Comparison of ENCODE assay signal across 17 mouse cellular contexts in genomic region chr5:116009884-116010627, GRCm38 (mm10). TPM values are rescaled to one million over a fixed set of nuclear protein-coding genes. Genes with fewer than 3 reads are reported as not detected.
DNase-seq lines count a peak whose midpoint lies in the region; ATAC-seq lines count a peak whose summit lies in the region.
"Had no signal": no experiment of that assay in that cellular context is flagged by ENCODE, and none has a peak within 500 bp of the region (broad histone marks: within the 10 kb centered on the region; RNA-seq: fewer than 3 reads in every experiment).

No protein-coding gene starts in this region.

- H3K4me2 ChIP-seq in lung, embryonic 15.5 days, result no peak overlapping the region
- no peak overlapping the region for H3K4me2 ChIP-seq in liver, embryonic 13.5 days
- H3K4me2 ChIP-seq: embryonic facial prominence, embryonic 12.5 days; heart, embryonic 15.5 days; hindbrain, embryonic 14.5 days; neural tube, embryonic 12.5 days had no signal

- WGBS in lung, embryonic 15.5 days, result 67% methylated on average over 2 of the region's 2 CpGs
- 67% methylated on average over 2 of the region's 2 CpGs for WGBS in liver, embryonic 13.5 days (ENCODE audit: insufficient replicate concordance)

- H3K4me1 ChIP-seq in lung, embryonic 15.5 days, result peaks cover 6% of the 10 kb centered on the region; the same call in 1 of the 2 replicates
- peaks cover 48% of the 10 kb centered on the region for H3K4me1 ChIP-seq in liver, embryonic 13.5 days (replicated peaks)
- H3K4me1 ChIP-seq: embryonic facial prominence, embryonic 12.5 days; heart, embryonic 15.5 days; neural tube, embryonic 12.5 days had no signal

- peak; percentile 46 for ATAC-seq in lung, embryonic 15.5 days (ENCODE audit: borderline replicate concordance, extremely low read depth, low FRiP score, low TSS enrichment)
- ATAC-seq in erythroblast, adult 5-6 weeks (replicated peaks; ENCODE audit: low FRiP score, poor library complexity, severe bottlenecking), result 0 out of 2 replicates have a peak, but pooled peaks have one; percentile 35
- ATAC-seq in liver, embryonic 13.5 days (ENCODE audit: low read depth), result peak; percentile 40; the same call in 1 of the 2 replicates
- ATAC-seq: forebrain, embryonic 14.5 days had no signal

- no peak overlapping the region for H3K4me3 ChIP-seq in lung, embryonic 15.5 days
- no peak overlapping the region for H3K4me3 ChIP-seq in liver, embryonic 13.5 days (replicated peaks)
- H3K4me3 ChIP-seq: embryonic facial prominence, embryonic 12.5 days; heart, embryonic 15.5 days; layer of hippocampus, adult 2 months; neural tube, embryonic 12.5 days had no signal

- peaks cover 32% of the 10 kb centered on the region for H3K36me3 ChIP-seq in lung, embryonic 15.5 days
- H3K36me3 ChIP-seq in liver, embryonic 13.5 days, result peaks cover 59% of the 10 kb centered on the region

- no peak overlapping the region for H3K9ac ChIP-seq in lung, embryonic 15.5 days
- H3K9ac ChIP-seq in liver, embryonic 13.5 days, result no peak overlapping the region
- H3K9ac ChIP-seq: embryonic facial prominence, embryonic 12.5 days; heart, embryonic 15.5 days; hindbrain, embryonic 14.5 days; neural tube, embryonic 12.5 days had no signal

- no peaks in the 10 kb centered on the region for H3K9me3 ChIP-seq in lung, embryonic 15.5 days
- H3K9me3 ChIP-seq in liver, embryonic 13.5 days (replicated peaks), result no peaks in the 10 kb centered on the region
- H3K9me3 ChIP-seq: embryonic facial prominence, embryonic 12.5 days; heart, embryonic 15.5 days; neural tube, embryonic 12.5 days had no signal

- H3K27ac ChIP-seq in lung, embryonic 15.5 days, result peak overlapping the region; percentile 87
- H3K27ac ChIP-seq in liver, embryonic 13.5 days, result peak overlapping the region; percentile 25; the same call in 1 of the 2 replicates
- H3K27ac ChIP-seq: embryonic facial prominence, embryonic 12.5 days; heart, embryonic 15.5 days; hindbrain, embryonic 14.5 days; layer of hippocampus, adult 2 months; neural tube, embryonic 12.5 days had no signal

- no peaks in the 10 kb centered on the region for H3K27me3 ChIP-seq in lung, embryonic 15.5 days
- no peaks in the 10 kb centered on the region for H3K27me3 ChIP-seq in liver, embryonic 13.5 days
- H3K27me3 ChIP-seq: embryonic facial prominence, embryonic 12.5 days; heart, embryonic 15.5 days; neural tube, embryonic 12.5 days had no signal

- no peak for DNase-seq in lung, postnatal 14 days
- DNase-seq in liver, embryonic 13.5 days, result no peak
- DNase-seq in yolk sac, embryonic 10.5 days (ENCODE audit: low spot score), result peak; percentile 38
- no peak for DNase-seq in left cerebral cortex, adult 8-10 months (ENCODE audit: low spot score in 2 of 2)
- DNase-seq in adrenal gland, postnatal 25 days, result no peak
- DNase-seq: adrenal gland, adult 8-10 months; cerebellum, postnatal 14 days; gastrocnemius, postnatal 25 days; midbrain, embryonic 14.5 days had no signal

RNA-seq across cellular contexts. Expression of gene Prkab1, which starts 14.3 kb away (rescaled TPM):
- 66.8 and 74.3 TPM in 2 replicates for polyA plus RNA-seq in lung, embryonic 15.5 days (2015; fragmentation: Nextera tagmentation; extraction: Ambion mirVana)
- 71.5 and 102 TPM in 2 replicates for total RNA-seq in erythroblast, adult 5-6 weeks (2015; ENCODE audit: low replicate concordance)
- 50.3 and 72.4 TPM in 2 replicates for total RNA-seq in erythroblast, adult 5-6 weeks (2017; ENCODE audit: low replicate concordance)
- 76.1 and 81.9 TPM in 2 replicates for polyA plus RNA-seq in liver, embryonic 13.5 days (2015; fragmentation: Nextera tagmentation; extraction: Ambion mirVana)
- 10 to 100 TPM; 23.8 to 31.5 (median 28.7) TPM for total RNA-seq in left cerebral cortex, adult 8-10 months (2022)
- 84.9 and 101 TPM in 2 replicates for total RNA-seq in adrenal gland, postnatal 25 days (2021)
